Mouse (Mus musculus): ENCODE measurements around the gene Smu1. TPM values are rescaled to one million over a fixed set of nuclear protein-coding genes. Genes with fewer than 3 reads are reported as not detected.

Gene Smu1
- polyA plus RNA-seq, 1 experiment: 0.83 TPM

DNA sequence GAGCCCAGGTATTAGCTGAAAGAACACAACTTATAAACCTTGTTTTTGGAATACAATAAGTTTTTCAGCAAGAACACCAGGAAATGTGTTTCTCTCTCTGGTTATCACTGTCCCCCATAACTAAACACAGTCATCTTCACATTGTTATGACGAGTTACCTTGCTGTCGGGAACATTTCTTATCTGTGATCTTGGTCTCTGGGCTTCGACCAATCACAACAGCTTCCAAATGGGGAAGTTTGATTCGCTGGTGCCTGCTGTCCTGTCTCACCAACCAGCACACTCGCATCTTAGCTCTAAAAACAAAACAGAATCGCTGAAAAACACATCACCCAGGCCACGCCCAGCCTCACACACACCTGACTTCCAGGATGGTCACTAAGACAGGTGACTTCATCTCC is 60.7 kb downstream of the Smu1 start:
- Histone ChIP-seq H3K9me3 (ENCODE audit: control insufficient read depth, low read length) (no peaks in the 10 kb centered on the region), H3K36me3 (ENCODE audit: control insufficient read depth) (peaks cover 37% of the 10 kb centered on the region), H3K27me3 (ENCODE audit: control insufficient read depth) (no peaks in the 10 kb centered on the region), H3K4me1 (ENCODE audit: control insufficient read depth) (peaks cover 5% of the 10 kb centered on the region), H3K4me3 (replicated peaks) (no peak overlapping the region)
- TF ChIP-seq TAL1 (IDR thresholded peaks at IDR 0.05; ENCODE audit: low read length): no peak
- no peak for TF ChIP-seq GATA1 (IDR thresholded peaks at IDR 0.05; ENCODE audit: low read length)

DNA sequence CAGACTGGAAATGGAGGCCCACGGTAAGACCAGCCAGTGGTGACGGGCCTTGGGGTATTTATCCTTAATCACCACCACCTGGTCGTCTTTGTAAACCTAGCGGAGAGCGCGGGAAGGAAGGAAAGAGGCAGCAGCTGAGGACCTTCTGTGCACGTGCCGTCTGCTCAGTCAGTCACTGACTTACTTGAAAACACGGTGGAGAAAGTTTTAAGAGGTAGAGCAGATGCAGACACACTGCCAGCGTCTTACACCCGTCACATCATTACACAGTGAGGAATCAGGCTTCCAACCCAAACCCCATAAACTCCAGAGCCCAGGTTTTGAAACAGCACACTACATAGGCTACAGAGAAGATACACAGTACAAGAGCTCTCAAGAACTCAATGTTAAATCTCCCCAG is 66.6 kb downstream of the Smu1 start:
- TF ChIP-seq GATA1 (IDR thresholded peaks at IDR 0.05; ENCODE audit: low read length): no peak
- no peak for TF ChIP-seq TAL1 (IDR thresholded peaks at IDR 0.05; ENCODE audit: low read length)
- no peaks in the 10 kb centered on the region for H3K27me3 ChIP-seq (ENCODE audit: control insufficient read depth)
- no peak overlapping the region for H3K4me3 ChIP-seq (replicated peaks)
- H3K9me3 ChIP-seq (ENCODE audit: control insufficient read depth, low read length): no peaks in the 10 kb centered on the region
- peaks cover 57% of the 10 kb centered on the region for H3K36me3 ChIP-seq (ENCODE audit: control insufficient read depth)
- no peaks in the 10 kb centered on the region for H3K4me1 ChIP-seq (ENCODE audit: control insufficient read depth)

Other genes with a start within 250 kb of the Smu1 start
- gene Aptx, start 54.7 kb downstream of the Smu1 start, polyA plus RNA-seq (2012): 0.24 and 0.26 TPM in 2 replicates
- gene Dnaja1, start 35.8 kb downstream of the Smu1 start, polyA plus RNA-seq (2012): 3.3 and 3.9 TPM in 2 replicates
- gene B4galt1, start 96.1 kb upstream of the Smu1 start, polyA plus RNA-seq (2012): 2.3 and 2.7 TPM in 2 replicates
- gene Spink4, start 162.1 kb upstream of the Smu1 start, polyA plus RNA-seq (2012): not detected in 2 replicates
- gene Bag1, start 190.4 kb upstream of the Smu1 start, polyA plus RNA-seq (2012): 54.9 and 66.0 TPM in 2 replicates
- gene Chmp5, start 190.5 kb upstream of the Smu1 start, polyA plus RNA-seq (2012): 0.53 and 0.67 TPM in 2 replicates
- 0.58 and 0.69 TPM in 2 replicates for gene Nfx1, start 213.0 kb upstream of the Smu1 start, polyA plus RNA-seq (2012)